Mouse (Mus musculus): ENCODE results near the gene Cabp1.
A peak's percentile ranks its signal among the peaks of the same experiment; 100 is the strongest.
"Not testable (repeated sequence)": the region's sequence is repeated elsewhere in the genome, so short reads cannot be mapped to it uniquely, and the experiment has no call there.

Cabp1 gene

GRCm38 (mm10) chr5:115149675-115150459 lies 44.3 kb downstream of the Cabp1 start:
- DNase-seq: no peak

GRCm38 (mm10) chr5:115148872-115149271 lies 45.3 kb downstream of the Cabp1 start:
- DNase-seq: not testable (repeated sequence)

- DNase-seq: no peak
These were observed 45.8 kb downstream of the Cabp1 start for GRCm38 (mm10) chr5:115148378-115148777.

- no peak for DNase-seq
These were observed 46.8 kb downstream of the Cabp1 start for GRCm38 (mm10) chr5:115147388-115147787.

- DNase-seq: no peak
These were observed 47.4 kb downstream of the Cabp1 start for GRCm38 (mm10) chr5:115146747-115147130.

GRCm38 (mm10) chr5:115145976-115146746 lies 48.0 kb downstream of the Cabp1 start:
- no peak for DNase-seq

- DNase-seq: no peak
These were observed 48.8 kb downstream of the Cabp1 start for GRCm38 (mm10) chr5:115145253-115145968.

- DNase-seq: no peak
These were observed 49.7 kb downstream of the Cabp1 start for GRCm38 (mm10) chr5:115144471-115144870.

- DNase-seq: no peak
These were observed 50.6 kb downstream of the Cabp1 start for GRCm38 (mm10) chr5:115143552-115143951.

- DNase-seq: no peak
These were observed 51.9 kb downstream of the Cabp1 start for GRCm38 (mm10) chr5:115142166-115142697.

GRCm38 (mm10) chr5:115140726-115141125 lies 53.5 kb downstream of the Cabp1 start:
- no peak for DNase-seq

GRCm38 (mm10) chr5:115139124-115139523 lies 55.1 kb downstream of the Cabp1 start:
- DNase-seq: no peak

GRCm38 (mm10) chr5:115134234-115135165 lies 59.7 kb downstream of the Cabp1 start, which contains the start of gene Unc119b:
Gene Unc119b (minus strand): TSS chr5:115134975.
- peak; percentile 90 for DNase-seq

- DNase-seq: no peak
These were observed 60.7 kb downstream of the Cabp1 start for GRCm38 (mm10) chr5:115133358-115134066.

GRCm38 (mm10) chr5:115132465-115132864 lies 61.7 kb downstream of the Cabp1 start:
- no peak for DNase-seq

GRCm38 (mm10) chr5:115129328-115129727 lies 64.9 kb downstream of the Cabp1 start:
- no peak for DNase-seq

- DNase-seq: peak; percentile 63
These were observed 66.6 kb downstream of the Cabp1 start for GRCm38 (mm10) chr5:115127421-115128179.

- DNase-seq: no peak
These were observed 67.4 kb downstream of the Cabp1 start for GRCm38 (mm10) chr5:115126578-115127312.

GRCm38 (mm10) chr5:115125211-115125871 lies 68.8 kb downstream of the Cabp1 start:
- peak; percentile 87 for DNase-seq
